Mouse (Mus musculus) G1E (cell line): ENCODE results near the gene Stx18.

Experiments used
- CTCF ChIP-seq: IDR thresholded peaks from 2 replicates; pipeline ENCODE4 v1.5.1; 2012; ENCODE audit warnings: low read depth, low read length, inconsistent platforms, mixed read lengths
- GATA1 ChIP-seq: IDR thresholded peaks from 2 replicates; pipeline ENCODE4 v1.6.1; 2012; ENCODE audit warnings: borderline replicate concordance, low read length, inconsistent platforms, mixed read lengths
- GATA2 ChIP-seq: IDR thresholded peaks from 2 replicates; pipeline ENCODE4 v1.6.1; 2012; ENCODE audit warnings: low read depth, low read length, inconsistent platforms, borderline replicate concordance
- POLR2AphosphoS5 ChIP-seq: IDR thresholded peaks from 2 replicates; pipeline ENCODE4 v1.6.1; 2012; ENCODE audit warnings: low read depth, low read length, inconsistent platforms; ENCODE audit not compliant: insufficient replicate concordance
- TAL1 ChIP-seq: conservative IDR thresholded peaks from 2 replicates; pipeline ENCODE4 v1.6.1; 2012; ENCODE audit warnings: low read depth, low read length, inconsistent platforms, mixed read lengths

DNA sequence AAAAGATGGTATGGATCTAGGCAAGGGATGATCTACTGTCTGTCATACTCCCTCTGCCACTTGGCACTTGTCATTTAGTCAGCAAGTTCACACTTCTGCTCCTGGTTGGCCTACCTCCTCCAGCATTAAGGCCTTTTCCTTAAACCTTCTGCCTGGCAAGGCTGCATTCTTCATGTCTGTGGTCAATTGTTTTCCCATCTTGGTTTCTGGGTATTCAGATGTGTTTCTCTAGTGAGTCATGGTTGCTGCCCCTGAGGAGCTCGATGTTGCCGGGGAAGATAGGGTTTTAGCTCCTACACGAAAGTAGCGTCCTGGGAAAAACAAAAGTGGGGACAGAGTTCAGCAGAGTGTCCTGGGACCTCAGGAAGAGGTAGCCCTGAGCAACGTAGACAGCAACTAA lies 80.7 kb downstream of the Stx18 start:
- TF ChIP-seq CTCF (no peak), GATA1 (no peak), POLR2AphosphoS5 (no peak), TAL1 (no peak), GATA2 (no peak)
